10 mouse cellular contexts compared by ENCODE assay signal in genomic region chr1:7395527-7395926, GRCm38 (mm10).
DNase-seq lines count a peak whose midpoint lies in the region; ATAC-seq lines count a peak whose summit lies in the region.
"Had no signal": no experiment of that assay in that cellular context is flagged by ENCODE, and none has a peak within 500 bp of the region (broad histone marks: within the 10 kb centered on the region; RNA-seq: fewer than 3 reads in every experiment).

No protein-coding gene starts in this region.

- no peak for ATAC-seq in forebrain, embryonic 14.5 days
- ATAC-seq in neutrophil, adult 5-6 weeks (ENCODE audit: extremely low read depth, insufficient number of reproducible peaks, low FRiP score, poor library complexity, severe bottlenecking): peak; percentile 68

- H3K27ac ChIP-seq in forebrain, embryonic 14.5 days (ENCODE audit: low read depth, low read length): no peak overlapping the region
- no peak overlapping the region for H3K27ac ChIP-seq in forebrain, embryonic 10.5 days
- no peak overlapping the region for H3K27ac ChIP-seq in embryonic facial prominence, embryonic 10.5 days (replicated peaks)
- H3K27ac ChIP-seq: liver, embryonic 13.5 days had no signal

- DNase-seq in forebrain, embryonic 14.5 days (ENCODE audit: low spot score): peak; percentile 26
- no peak for DNase-seq in forebrain, embryonic 10.5 days (ENCODE audit: extremely low spot score, low spot score)
- DNase-seq in retina, postnatal 1 day: peak; percentile 52
- no peak for DNase-seq in retina, embryonic 14.5 days (ENCODE audit: low spot score)
- peak; percentile 14 for DNase-seq in embryonic facial prominence, embryonic 10.5 days (ENCODE audit: low spot score)
- no peak for DNase-seq in kidney, postnatal 4 days
- DNase-seq in right cerebral cortex, adult 18-20 months: no peak
- DNase-seq: kidney, postnatal 25 days; liver, embryonic 13.5 days had no signal

- no peak overlapping the region for H3K9ac ChIP-seq in forebrain, embryonic 14.5 days (ENCODE audit: low read length)
- H3K9ac ChIP-seq: liver, embryonic 13.5 days had no signal

- WGBS in forebrain, embryonic 14.5 days: 96% methylated on average over 8 of the region's 8 CpGs
- WGBS in forebrain, embryonic 10.5 days: 93% methylated on average over 8 of the region's 8 CpGs
- 94% methylated on average over 8 of the region's 8 CpGs for WGBS in embryonic facial prominence, embryonic 10.5 days

- H3K36me3 ChIP-seq in forebrain, embryonic 14.5 days (ENCODE audit: control insufficient read depth, insufficient read depth, low read length): no peaks in the 10 kb centered on the region
- no peaks in the 10 kb centered on the region for H3K36me3 ChIP-seq in forebrain, embryonic 10.5 days (replicated peaks)
- no peaks in the 10 kb centered on the region for H3K36me3 ChIP-seq in embryonic facial prominence, embryonic 10.5 days (replicated peaks)
- H3K36me3 ChIP-seq: liver, embryonic 13.5 days had no signal

- H3K4me2 ChIP-seq in forebrain, embryonic 14.5 days (ENCODE audit: low read length): no peak overlapping the region
- H3K4me2 ChIP-seq: liver, embryonic 13.5 days had no signal

- no peaks in the 10 kb centered on the region for H3K9me3 ChIP-seq in forebrain, embryonic 14.5 days (replicated peaks; ENCODE audit: control insufficient read depth, low read length)
- no peaks in the 10 kb centered on the region for H3K9me3 ChIP-seq in forebrain, embryonic 10.5 days
- no peaks in the 10 kb centered on the region for H3K9me3 ChIP-seq in embryonic facial prominence, embryonic 10.5 days
- H3K9me3 ChIP-seq: liver, embryonic 13.5 days had no signal

- no peak overlapping the region for H3K4me3 ChIP-seq in forebrain, embryonic 14.5 days (ENCODE audit: low read depth, low read length)
- H3K4me3 ChIP-seq in forebrain, embryonic 10.5 days: no peak overlapping the region
- no peak overlapping the region for H3K4me3 ChIP-seq in embryonic facial prominence, embryonic 10.5 days
- H3K4me3 ChIP-seq: liver, embryonic 13.5 days had no signal

- H3K27me3 ChIP-seq in forebrain, embryonic 14.5 days (replicated peaks; ENCODE audit: control insufficient read depth, insufficient read depth, low read length): no peaks in the 10 kb centered on the region
- H3K27me3 ChIP-seq in forebrain, embryonic 10.5 days (ENCODE audit: poor library complexity, severe bottlenecking): no peaks in the 10 kb centered on the region
- no peaks in the 10 kb centered on the region for H3K27me3 ChIP-seq in embryonic facial prominence, embryonic 10.5 days (replicated peaks; ENCODE audit: low read depth, poor library complexity, severe bottlenecking)
- H3K27me3 ChIP-seq: liver, embryonic 13.5 days had no signal

- no peaks in the 10 kb centered on the region for H3K4me1 ChIP-seq in forebrain, embryonic 14.5 days (ENCODE audit: control insufficient read depth, insufficient read depth, low read length)
- H3K4me1 ChIP-seq in forebrain, embryonic 10.5 days: no peaks in the 10 kb centered on the region
- H3K4me1 ChIP-seq in embryonic facial prominence, embryonic 10.5 days: no peaks in the 10 kb centered on the region

Comparison
In these comparisons a context has a peak if more than half of its experiments do, and no peak if none do; other contexts are left out.
1. DNase-seq: peak in forebrain, embryonic 14.5 days (single experiment), retina, postnatal 1 day (single experiment) and embryonic facial prominence, embryonic 10.5 days (single experiment); none in forebrain, embryonic 10.5 days (single experiment), retina, embryonic 14.5 days (single experiment), kidney, postnatal 4 days (0 of 2) and right cerebral cortex, adult 18-20 months (single experiment).